Mouse (Mus musculus): ENCODE measurements at regions not wholly inside any gene's neighbourhood (a gene's known extent, or its start where the extent isn't known, plus 50 kb on each side); places are given as distances from the start of the nearest gene placed in this dataset.

DNA sequence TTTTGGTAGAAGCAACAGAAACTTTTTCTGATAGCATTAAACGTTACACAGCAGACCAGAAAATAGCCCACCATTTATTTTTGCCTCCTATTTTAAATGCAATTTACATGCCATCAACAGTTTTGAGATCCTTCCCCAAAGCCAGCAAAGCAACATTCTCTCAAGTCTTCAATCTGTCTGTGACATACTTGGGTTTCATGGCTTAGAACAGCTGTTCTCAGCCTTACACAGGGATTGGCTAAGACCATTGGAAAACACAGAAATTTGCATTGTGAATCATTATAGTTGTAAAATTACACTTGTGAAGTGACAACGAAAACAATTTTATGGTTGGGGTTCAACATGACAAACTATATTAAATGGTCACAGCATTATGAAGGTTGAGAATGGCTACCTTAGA, 268.8 kb upstream of the Marcks start:
- TF ChIP-seq TCF3 (IDR thresholded peaks at IDR 0.05; ENCODE audit: insufficient read length, low read depth): no peak
- no peak for TF ChIP-seq POLR2AphosphoS2 (IDR thresholded peaks at IDR 0.05; ENCODE audit: insufficient read length, low read depth)
- TF ChIP-seq USF1 (IDR thresholded peaks at IDR 0.05; ENCODE audit: low read depth): no peak
- TF ChIP-seq SRF (IDR thresholded peaks at IDR 0.05; ENCODE audit: control insufficient read depth, insufficient read length, low read depth): no peak

All from myocyte (in vitro differentiated cells).